Mouse (Mus musculus): ENCODE measurements around the gene Calml4. TPM values are rescaled to one million over a fixed set of nuclear protein-coding genes. Genes with fewer than 3 reads are reported as not detected.

Gene Calml4
- total and polyA plus RNA-seq, 3 experiments: 0.62 to 4.6 TPM; not detected in 1

- peak; percentile 38 for DNase-seq (ENCODE audit: low read depth, low spot score)
- no peak overlapping the region for H3K9ac ChIP-seq (ENCODE audit: control insufficient read depth, low read depth, low read length, poor library complexity, severe bottlenecking)
- H3K79me2 ChIP-seq (ENCODE audit: control insufficient read depth, insufficient read depth, low read length, poor library complexity): peaks cover 9% of the 10 kb centered on the region
- H3K27ac ChIP-seq (ENCODE audit: control insufficient read depth, low read depth, low read length): no peak overlapping the region
- H3K27me3 ChIP-seq (ENCODE audit: control insufficient read depth in 1 of 2, insufficient read depth in 2 of 2, low read length in 2 of 2): 0 out of 4 replicates have a peak, but pooled peaks cover 2 to 3% of the 10 kb centered on the region in 2 experiments
- H3K36me3 ChIP-seq (ENCODE audit: control insufficient read depth in 1 of 2, insufficient read depth in 2 of 2, low read length in 2 of 2): peaks cover 0 to 8% of the 10 kb centered on the region in 2 experiments; a peak in 2 of 4 replicates
- peaks cover 3 to 22% of the 10 kb centered on the region in 2 experiments for H3K4me1 ChIP-seq (ENCODE audit: control insufficient read depth in 1 of 2, insufficient read depth in 2 of 2, low read length in 2 of 2)
- H3K4me3 ChIP-seq (ENCODE audit: control insufficient read depth in 1 of 2, insufficient read depth in 1 of 2, low read depth in 2 of 2, low read length in 2 of 2): no peak overlapping the region
- TF ChIP-seq EP300 (IDR thresholded peaks at IDR 0.05; ENCODE audit: low read depth in 1 of 2, low read length in 2 of 2) (no peak), CTCF (IDR thresholded peaks at IDR 0.05 in 2 of 3, conservative IDR thresholded peaks at IDR 0.05 in 1 of 3; ENCODE audit: control insufficient read depth in 1 of 3, insufficient read depth in 1 of 3, low read depth in 2 of 3, low read length in 3 of 3, poor library complexity in 1 of 3, severe bottlenecking in 1 of 3) (peak in 2 of 3 experiments; percentile 23 to 52; a peak in 3 of 6 replicates), SMC3 (IDR thresholded peaks at IDR 0.05; ENCODE audit: low read depth, low read length) (peak; percentile 53), ZC3H11A (IDR thresholded peaks at IDR 0.05; ENCODE audit: low read depth, low read length) (peak; percentile 35; the same call in 1 of the 2 replicates), RAD21 (IDR thresholded peaks at IDR 0.05; ENCODE audit: low read depth, low read length) (peak; percentile 26)
- no peaks in the 10 kb centered on the region for H3K9me3 ChIP-seq (replicated peaks; ENCODE audit: insufficient read depth, low read length)
These were observed 22.0 kb upstream of the Calml4 start for GRCm38 (mm10) chr9:62835705-62836446.

GRCm38 (mm10) chr9:62837611-62838010 is 20.3 kb upstream of the Calml4 start:
- peak overlapping the region; percentile 71 for H3K9ac ChIP-seq (ENCODE audit: control insufficient read depth, low read depth, low read length, poor library complexity, severe bottlenecking)
- H3K27ac ChIP-seq (ENCODE audit: control insufficient read depth, low read depth, low read length): no peak overlapping the region
- peak overlapping the region; percentile 52 to 63 for H3K4me3 ChIP-seq (ENCODE audit: control insufficient read depth in 1 of 2, insufficient read depth in 1 of 2, low read depth in 2 of 2, low read length in 2 of 2)

GRCm38 (mm10) chr9:62838146-62838505 is 19.8 kb upstream of the Calml4 start:
- H3K4me1 ChIP-seq (ENCODE audit: control insufficient read depth in 1 of 2, insufficient read depth in 2 of 2, low read length in 2 of 2): peaks cover 3 to 22% of the 10 kb centered on the region in 2 experiments
- peaks cover 9% of the 10 kb centered on the region for H3K79me2 ChIP-seq (ENCODE audit: control insufficient read depth, insufficient read depth, low read length, poor library complexity)
- H3K9me3 ChIP-seq (replicated peaks; ENCODE audit: insufficient read depth, low read length): no peaks in the 10 kb centered on the region
- H3K9ac ChIP-seq (ENCODE audit: control insufficient read depth, low read depth, low read length, poor library complexity, severe bottlenecking): peak overlapping the region; percentile 71
- H3K27me3 ChIP-seq (ENCODE audit: control insufficient read depth in 1 of 2, insufficient read depth in 2 of 2, low read length in 2 of 2): no peaks in the 10 kb centered on the region
- H3K4me3 ChIP-seq (ENCODE audit: control insufficient read depth in 1 of 2, insufficient read depth in 1 of 2, low read depth in 2 of 2, low read length in 2 of 2): peak overlapping the region; percentile 52 to 63
- DNase-seq (ENCODE audit: low read depth, low spot score): no peak
- peaks cover 0 to 8% of the 10 kb centered on the region in 2 experiments; a peak in 2 of 4 replicates for H3K36me3 ChIP-seq (ENCODE audit: control insufficient read depth in 1 of 2, insufficient read depth in 2 of 2, low read length in 2 of 2)
- TF ChIP-seq SIN3A (IDR thresholded peaks at IDR 0.05; ENCODE audit: low read length): no peak
- no peak for TF ChIP-seq CHD1 (IDR thresholded peaks at IDR 0.05; ENCODE audit: low read depth, low read length)
- H3K27ac ChIP-seq (ENCODE audit: control insufficient read depth, low read depth, low read length): no peak overlapping the region

More at GRCm38 (mm10) chr9:62837611-62838010, 20.3 kb upstream of the Calml4 start:
- Histone ChIP-seq H3K27me3 (ENCODE audit: control insufficient read depth in 1 of 2, insufficient read depth in 2 of 2, low read length in 2 of 2) (no peaks in the 10 kb centered on the region), H3K4me1 (ENCODE audit: control insufficient read depth in 1 of 2, insufficient read depth in 2 of 2, low read length in 2 of 2) (peaks cover 3 to 22% of the 10 kb centered on the region in 2 experiments), H3K36me3 (ENCODE audit: control insufficient read depth in 1 of 2, insufficient read depth in 2 of 2, low read length in 2 of 2) (peaks cover 0 to 8% of the 10 kb centered on the region in 2 experiments; a peak in 2 of 4 replicates), H3K9me3 (replicated peaks; ENCODE audit: insufficient read depth, low read length) (no peaks in the 10 kb centered on the region), H3K79me2 (ENCODE audit: control insufficient read depth, insufficient read depth, low read length, poor library complexity) (peaks cover 9% of the 10 kb centered on the region)
- DNase-seq (ENCODE audit: low read depth, low spot score): no peak
- TF ChIP-seq USF2 (IDR thresholded peaks at IDR 0.05; ENCODE audit: borderline replicate concordance in 1 of 2, insufficient read depth in 1 of 2, low read depth in 1 of 2, low read length in 2 of 2): no peak
- no peak for TF ChIP-seq KAT2A (conservative IDR thresholded peaks at IDR 0.05; ENCODE audit: low read depth, low read length)
- no peak for TF ChIP-seq MAX (IDR thresholded peaks at IDR 0.05; ENCODE audit: low read length)
- TF ChIP-seq MYC (IDR thresholded peaks at IDR 0.05; ENCODE audit: low read depth, low read length): no peak
- TF ChIP-seq ZC3H11A (IDR thresholded peaks at IDR 0.05; ENCODE audit: low read depth, low read length): no peak
- no peak for TF ChIP-seq BHLHE40 (IDR thresholded peaks at IDR 0.05; ENCODE audit: borderline replicate concordance, low read depth, low read length)
- no peak for TF ChIP-seq ZNF384 (IDR thresholded peaks at IDR 0.05; ENCODE audit: low read depth, low read length)
- TF ChIP-seq ZMIZ1 (IDR thresholded peaks at IDR 0.05; ENCODE audit: low read depth, low read length): no peak
- TF ChIP-seq TAL1 (IDR thresholded peaks at IDR 0.05; ENCODE audit: low read length): no peak
- no peak for TF ChIP-seq POLR2AphosphoS2 (IDR thresholded peaks at IDR 0.05; ENCODE audit: low read length)
- no peak for TF ChIP-seq SMC3 (IDR thresholded peaks at IDR 0.05; ENCODE audit: low read depth, low read length)

All from MEL (cell line).